Mouse (Mus musculus) CH12.LX (cell line): ENCODE data around the gene Cdh4. TPM values are rescaled to one million over a fixed set of nuclear protein-coding genes. Genes with fewer than 3 reads are reported as not detected.

Experiments
- DNase-seq: peaks from one replicate; pipeline ENCODE4 v3.0.0-alpha.2; 2013; ENCODE audit errors: extremely low read depth
- H3K27ac ChIP-seq: 2 replicates; pipeline ENCODE4 v1.5.1; 2012; ENCODE audit warnings: low read depth, mild to moderate bottlenecking, control low read depth, moderate library complexity; ENCODE audit not compliant: insufficient read depth
- H3K27me3 ChIP-seq: replicated peaks from 2 replicates; pipeline ENCODE3; 2012; ENCODE audit warnings: inconsistent platforms
- H3K36me3 ChIP-seq, 2 experiments: replicated peaks in 1 of 2; 2 replicates each; pipeline versions ENCODE3 to v1.6.1; 2012; ENCODE audit warnings: inconsistent platforms in 1 of 2, low read length in 1 of 2, mild to moderate bottlenecking in 1 of 2, mixed read lengths in 1 of 2, moderate library complexity in 1 of 2; ENCODE audit not compliant: control insufficient read depth in 1 of 2, insufficient read depth in 1 of 2
- H3K4me1 ChIP-seq, 2 experiments: 2 replicates each; pipeline ENCODE4 v1.6.1; 2012; ENCODE audit warnings: inconsistent platforms in 1 of 2, moderate library complexity in 1 of 2; ENCODE audit not compliant: insufficient read depth in 2 of 2, control insufficient read depth in 1 of 2
- H3K4me2 ChIP-seq: 2 replicates; pipeline ENCODE4 v1.6.1; 2012; ENCODE audit warnings: low read depth, mild to moderate bottlenecking, control low read depth; ENCODE audit not compliant: poor library complexity, insufficient read depth, severe bottlenecking
- H3K4me3 ChIP-seq, 3 experiments: fragments of 150-350 bp in 1 of 3; sonication (generic) in 1 of 3; replicated peaks in 1 of 3; 2 replicates each; pipeline versions ENCODE3 to v1.5.1; 2011 to 2012; ENCODE audit warnings: low read depth in 2 of 3, low read length in 2 of 3, mild to moderate bottlenecking in 2 of 3, moderate library complexity in 2 of 3, control low read depth in 1 of 3, improper control_type of control experiment in 1 of 3, inconsistent platforms in 1 of 3, mixed read lengths in 1 of 3; ENCODE audit not compliant: poor library complexity in 1 of 3
- H3K79me2 ChIP-seq: replicated peaks from 2 replicates; pipeline ENCODE4 v1.6.1; 2012; ENCODE audit warnings: mild to moderate bottlenecking, moderate library complexity; ENCODE audit not compliant: control insufficient read depth, poor library complexity, insufficient read depth, severe bottlenecking; ENCODE audit errors: extremely low read depth
- H3K9ac ChIP-seq: 2 replicates; pipeline ENCODE4 v1.6.1; 2012; ENCODE audit warnings: low read depth, mild to moderate bottlenecking, control low read depth, moderate library complexity; ENCODE audit not compliant: insufficient read depth
- H3K9me3 ChIP-seq: replicated peaks from 2 replicates; pipeline ENCODE3; 2012; ENCODE audit warnings: low read length, inconsistent platforms, mixed read lengths
- BHLHE40 ChIP-seq: IDR thresholded peaks from 2 replicates; pipeline ENCODE4 v1.6.1; 2011; ENCODE audit warnings: mild to moderate bottlenecking, low read depth, low read length, improper control_type of control experiment
- CTCF ChIP-seq, 2 experiments: IDR thresholded peaks in 1 of 2; conservative IDR thresholded peaks in 1 of 2; 2 replicates each; pipeline ENCODE4 v1.5.1; 2011 to 2012; ENCODE audit warnings: low read depth in 2 of 2, low read length in 2 of 2, improper control_type of control experiment in 1 of 2, inconsistent platforms in 1 of 2, mild to moderate bottlenecking in 1 of 2, moderate library complexity in 1 of 2
- EP300 ChIP-seq: IDR thresholded peaks from 2 replicates; pipeline ENCODE4 v1.6.1; 2011; ENCODE audit warnings: low read length, improper control_type of control experiment
- ETS1 ChIP-seq: conservative IDR thresholded peaks from 2 replicates; pipeline ENCODE4 v1.6.1; 2012; ENCODE audit warnings: low read depth, mild to moderate bottlenecking, inconsistent platforms, low read length, improper control_type of control experiment, moderate library complexity
- IRF4 ChIP-seq: IDR thresholded peaks from 2 replicates; pipeline ENCODE4 v1.6.1; 2014; ENCODE audit warnings: low read depth, mild to moderate bottlenecking, inconsistent platforms, low read length, improper control_type of control experiment
- JUN ChIP-seq: IDR thresholded peaks from 2 replicates; pipeline ENCODE4 v1.6.1; 2011; ENCODE audit warnings: low read depth, mild to moderate bottlenecking, low read length, improper control_type of control experiment, moderate library complexity; ENCODE audit not compliant: insufficient read depth
- JUND ChIP-seq: conservative IDR thresholded peaks from 2 replicates; pipeline ENCODE4 v1.6.1; 2011; ENCODE audit warnings: low read depth, low read length, improper control_type of control experiment
- MAFK ChIP-seq: IDR thresholded peaks from 2 replicates; pipeline ENCODE4 v1.6.1; 2011; ENCODE audit warnings: low read length, improper control_type of control experiment; ENCODE audit not compliant: insufficient replicate concordance
- MAZ ChIP-seq: IDR thresholded peaks from 2 replicates; pipeline ENCODE4 v1.6.1; 2012; ENCODE audit warnings: low read depth, mild to moderate bottlenecking, inconsistent platforms, low read length, improper control_type of control experiment, moderate library complexity
- MXI1 ChIP-seq: IDR thresholded peaks from 2 replicates; pipeline ENCODE4 v1.6.1; 2011; ENCODE audit warnings: mild to moderate bottlenecking, low read depth, low read length, improper control_type of control experiment
- NELFE ChIP-seq: IDR thresholded peaks from 2 replicates; pipeline ENCODE4 v1.6.1; 2011; ENCODE audit warnings: low read depth, low read length, improper control_type of control experiment
- POLR2A ChIP-seq: IDR thresholded peaks from 2 replicates; pipeline ENCODE4 v1.6.1; 2011; ENCODE audit warnings: low read depth, mild to moderate bottlenecking, improper control_type of control experiment, low read length
- POLR2AphosphoS2 ChIP-seq: IDR thresholded peaks from 2 replicates; pipeline ENCODE4 v1.6.1; 2011; ENCODE audit warnings: low read depth, low read length, improper control_type of control experiment
- RAD21 ChIP-seq: IDR thresholded peaks from 2 replicates; pipeline ENCODE4 v1.6.1; 2011; ENCODE audit warnings: low read depth, mild to moderate bottlenecking, low read length, improper control_type of control experiment, moderate library complexity
- SIN3A ChIP-seq: IDR thresholded peaks from 2 replicates; pipeline ENCODE4 v1.6.1; 2012; ENCODE audit warnings: low read length, improper control_type of control experiment, inconsistent platforms
- TCF12 ChIP-seq: IDR thresholded peaks from 2 replicates; pipeline ENCODE4 v1.6.1; 2014; ENCODE audit warnings: low read depth, mild to moderate bottlenecking, inconsistent platforms, low read length, improper control_type of control experiment
- USF1 ChIP-seq: IDR thresholded peaks from 2 replicates; pipeline ENCODE4 v1.6.1; 2014; ENCODE audit warnings: low read depth, mild to moderate bottlenecking, inconsistent platforms, low read length, improper control_type of control experiment
- ZKSCAN1 ChIP-seq: IDR thresholded peaks from 2 replicates; pipeline ENCODE4 v1.6.1; 2012; ENCODE audit warnings: low read depth, inconsistent platforms, low read length, improper control_type of control experiment, borderline replicate concordance
- ZNF384 ChIP-seq: IDR thresholded peaks from 2 replicates; pipeline ENCODE4 v1.6.1; 2012; ENCODE audit warnings: low read depth, low read length, improper control_type of control experiment, inconsistent platforms
- dilution Hi-C: fragments of 300-500 bp; cut with MboI; formaldehyde crosslinking; loops from 2 replicates; pipeline ENCODE4 v1.14.3; 2020; ENCODE audit warnings: low sequenced_read_pairs; ENCODE audit not compliant: extremely low pct_unique_long_range_greater_than_20kb, extremely low pct_ligation_motif_present
- in situ Hi-C: fragments of 300-500 bp; cut with MboI; formaldehyde crosslinking; loops from 3 replicates; pipeline ENCODE4 v1.14.3; 2019; ENCODE audit warnings: low sequenced_read_pairs, low pct_ligation_motif_present, low pct_unique_long_range_greater_than_20kb, mixed read lengths
- polyA plus RNA-seq: library from polyadenylated mRNA; unstranded; fragments of >175 nt; gene quantifications from 2 replicates; pipeline ENCODE4 v1.2.1, GENCODE M21; 2012; ENCODE audit warnings: low read depth; ENCODE audit not compliant: insufficient read length
- total RNA-seq, 2 experiments: library from RNA; depleted of rRNA; stranded (reverse); fragments of 300-350 nt in 1 of 2; fragments of >200 nt in 1 of 2; gene quantifications; 2 replicates each; pipeline ENCODE4 v1.2.3; 2012 to 2014

The Cdh4 gene
- total and polyA plus RNA-seq, 3 experiments: not detected

- TF ChIP-seq BHLHE40 (no peak), ZKSCAN1 (no peak), SIN3A (no peak), RAD21 (no peak), MAZ (no peak), MAFK (no peak), CTCF (conservative IDR thresholded peaks at IDR 0.05 in 1 of 2, IDR thresholded peaks at IDR 0.05 in 1 of 2; ENCODE audit: low read depth in 2 of 2, low read length in 2 of 2) (no peak), ETS1 (no peak), USF1 (no peak), MXI1 (no peak), POLR2AphosphoS2 (no peak), ZNF384 (no peak), JUND (no peak), JUN (no peak), TCF12 (no peak), EP300 (no peak), POLR2A (no peak)
- Histone ChIP-seq H3K27me3 (no peaks in the 10 kb centered on the region), H3K27ac (no peak overlapping the region), H3K9me3 (peaks cover 75% of the 10 kb centered on the region), H3K4me3 (no peak overlapping the region), H3K9ac (no peak overlapping the region), H3K79me2 (no peaks in the 10 kb centered on the region), H3K4me1 (no peaks in the 10 kb centered on the region), H3K36me3 (no peaks in the 10 kb centered on the region), H3K4me2 (no peak overlapping the region)
- in situ Hi-C loops: no loop called here
- no peak for DNase-seq
- dilution Hi-C loops: no loop called here
Measured at GRCm38 (mm10) chr2:179541096-179541495, 98.9 kb downstream of the Cdh4 start.

DNA sequence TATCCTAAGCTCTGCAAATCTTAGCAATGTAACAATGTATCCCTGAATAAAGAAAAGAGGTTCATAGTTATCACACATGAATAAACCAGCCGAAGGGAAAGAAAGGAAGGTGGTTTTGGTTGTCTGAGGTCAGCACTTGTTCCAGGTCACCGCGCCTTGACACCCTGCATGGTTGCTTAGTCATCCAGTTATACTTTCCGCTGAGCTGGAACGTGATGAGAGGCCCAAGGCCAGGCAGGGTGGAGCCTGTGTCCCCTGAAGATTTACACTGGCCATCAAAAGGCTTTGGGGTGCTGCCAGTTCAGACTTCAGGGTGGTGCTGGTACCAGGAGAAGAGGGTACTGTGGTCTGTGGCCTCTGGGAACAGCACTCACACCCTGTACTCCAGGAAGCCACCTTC is 105.4 kb downstream of the Cdh4 start:
- no peaks in the 10 kb centered on the region for H3K27me3 ChIP-seq
- no peaks in the 10 kb centered on the region for H3K36me3 ChIP-seq
- H3K4me3 ChIP-seq: no peak overlapping the region
- H3K27ac ChIP-seq: no peak overlapping the region
- DNase-seq: no peak
- H3K9me3 ChIP-seq: peaks cover 81% of the 10 kb centered on the region
- TF ChIP-seq SIN3A: no peak
- no peak for TF ChIP-seq JUND
- no peak for TF ChIP-seq IRF4
- TF ChIP-seq NELFE: no peak
- no peak overlapping the region for H3K4me2 ChIP-seq
- no peaks in the 10 kb centered on the region for H3K4me1 ChIP-seq
- no peak overlapping the region for H3K9ac ChIP-seq
- in situ Hi-C loops: no loop called here
- dilution Hi-C loops: no loop called here
- H3K79me2 ChIP-seq: no peaks in the 10 kb centered on the region
